Mouse (Mus musculus) adrenal gland, adult 18-20 months (tissue): ENCODE measurements around the gene Gm14408. TPM values are rescaled to one million over a fixed set of nuclear protein-coding genes. Genes with fewer than 3 reads are reported as not detected.
"Not testable (repeated sequence)": the region's sequence is repeated elsewhere in the genome, so short reads cannot be mapped to it uniquely, and the experiment has no call there.

Experiments
- DNase-seq, 2 experiments: peaks; one replicate each; pipeline ENCODE4 v3.0.0; 2021 to 2022; ENCODE audit warnings: low spot score in 2 of 2
- long read RNA-seq, 2 experiments: library from polyadenylated mRNA; stranded (forward); transcript quantifications; one replicate each; pipeline ENCODE4 v2.0.0; 2021
- total RNA-seq, 2 experiments: library from RNA; stranded (reverse); gene quantifications; 1 replicate in 1 of 2; 2 replicates in 1 of 2; pipeline ENCODE4 v1.2.3; 2021

The Gm14408 gene
- not detected for total RNA-seq
- long read RNA-seq, experiment 1, result 0 reads
- long read RNA-seq, experiment 2, result 0 reads

GRCm38 (mm10) chr2:176830840-176831239 lies at the start of gene Gm14408:
TSS of gene Gm14408 (plus strand) at chr2:176831140.
- not testable (repeated sequence) for DNase-seq

DNA sequence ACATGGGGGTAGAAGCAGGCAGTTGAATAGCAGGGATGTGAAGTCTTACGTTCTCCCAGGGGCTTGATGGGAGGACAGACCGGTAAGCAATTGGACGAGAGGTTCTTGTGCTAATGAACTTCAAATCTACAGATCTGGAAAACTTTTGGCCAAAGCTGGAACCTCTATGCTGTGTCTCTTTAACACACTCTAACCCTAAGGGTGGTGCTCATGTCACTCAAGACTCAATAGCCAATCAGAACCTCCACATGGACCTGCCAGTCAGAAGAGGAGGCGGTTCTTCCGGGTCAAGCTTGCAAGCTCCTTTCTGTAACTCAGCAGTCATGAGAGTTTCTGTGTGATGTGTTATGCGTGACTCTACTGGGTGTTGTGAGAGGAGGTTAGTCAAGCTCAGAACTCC lies 32.6 kb upstream of the Gm14408 start, which contains the start of gene Gm14295:
Gene Gm14295, plus strand, starts transcription at position 301 of the 400 bp plus-strand sequence.
- not testable (repeated sequence) for DNase-seq

DNA sequence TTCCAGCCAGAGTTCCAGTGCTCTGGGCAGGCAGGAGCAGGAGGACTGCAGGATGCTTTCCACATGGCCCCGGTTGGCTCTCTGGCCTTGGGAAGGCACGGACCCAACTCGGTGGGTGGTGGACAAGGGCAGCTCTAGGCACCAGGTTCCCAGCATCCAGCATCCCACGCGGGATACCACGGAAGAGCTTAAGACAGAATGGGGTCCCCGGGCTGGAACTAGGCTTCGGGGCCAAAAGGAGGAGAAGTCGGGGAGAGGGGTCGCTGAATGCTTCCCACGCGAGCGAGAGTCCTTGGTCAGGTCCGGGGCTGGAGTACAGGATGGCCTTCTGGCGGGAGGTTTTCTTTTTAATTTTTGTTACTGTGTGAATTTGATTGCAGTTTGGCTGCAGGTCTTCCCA lies 32.2 kb upstream of the Gm14408 start:
- not testable (repeated sequence) for DNase-seq

Other genes starting within 250 kb of the Gm14408 start
- 1 to 10 TPM; 2.8 to 3.2 TPM for gene Gm14308, start 194.8 kb upstream of the Gm14408 start, total RNA-seq
- gene Zfp973, start 160.6 kb upstream of the Gm14408 start, total RNA-seq, result 10 to 100 TPM; 11.1 to 13.1 TPM
- gene Gm14305, start 122.8 kb upstream of the Gm14408 start, total RNA-seq, result 10 to 100 TPM; 11.1 to 11.6 TPM
- gene Gm14295, start 32.5 kb upstream of the Gm14408 start, total RNA-seq, result 1 to 10 TPM; 7.7 to 9.7 TPM
- 1 to 10 TPM; 5.6 to 8.4 TPM for gene Gm14296, start 96.7 kb downstream of the Gm14408 start, total RNA-seq
- gene Gm14419, start 169.8 kb downstream of the Gm14408 start, total RNA-seq, result 10 to 100 TPM; 35.0 to 36.0 TPM
- gene Gm14401, start 243.2 kb downstream of the Gm14408 start, total RNA-seq, result 1 to 10 TPM in 1 of 2 experiments, under 1 TPM in 1; 0.83 to 1.3 TPM